Mouse (Mus musculus): ENCODE data around the gene Lrrk2. TPM values are rescaled to one million over a fixed set of nuclear protein-coding genes. Genes with fewer than 3 reads are reported as not detected.

The Lrrk2 gene
- polyA plus RNA-seq, 1 experiment from 2014 or later, result 4.2 TPM

DNA sequence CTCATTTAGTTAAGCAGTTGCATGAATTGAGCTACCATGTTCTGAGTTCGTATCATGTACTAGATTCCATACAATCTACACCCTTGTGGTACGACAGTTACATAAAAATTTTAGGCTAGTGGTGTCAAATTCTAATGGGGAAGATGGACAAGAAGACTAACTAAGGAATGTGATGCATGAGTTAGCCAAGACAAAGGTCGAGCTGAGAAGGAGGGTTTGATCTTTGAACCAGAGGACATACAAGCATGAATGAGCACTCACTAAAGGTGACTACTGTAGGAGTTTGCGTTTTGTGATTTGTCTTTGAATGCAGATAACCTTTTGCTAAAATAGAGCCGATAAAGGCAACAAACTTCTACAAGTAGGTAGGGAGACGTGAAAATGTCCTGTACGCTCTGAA lies 31.1 kb downstream of the Lrrk2 start:
- no peak overlapping the region for H3K4me2 ChIP-seq
- 83% methylated on average over 7 of the region's 7 CpGs for WGBS
- no peaks in the 10 kb centered on the region for H3K4me1 ChIP-seq (ENCODE audit: control insufficient read depth, insufficient read depth, low read length)
- no peak overlapping the region for H3K9ac ChIP-seq (ENCODE audit: low read length)
- no peaks in the 10 kb centered on the region for H3K27me3 ChIP-seq (ENCODE audit: control insufficient read depth, insufficient read depth, low read length)
- ATAC-seq (ENCODE audit: low FRiP score) (no peak), DNase-seq (ENCODE audit: low spot score, missing footprints) (no peak)
- H3K4me3 ChIP-seq (ENCODE audit: low read depth, low read length), result no peak overlapping the region
- H3K36me3 ChIP-seq (ENCODE audit: control insufficient read depth, insufficient read depth, low read length), result no peaks in the 10 kb centered on the region
- H3K27ac ChIP-seq (ENCODE audit: low read depth, low read length), result no peak overlapping the region
- no peaks in the 10 kb centered on the region for H3K9me3 ChIP-seq (ENCODE audit: control insufficient read depth, low read length)

DNA sequence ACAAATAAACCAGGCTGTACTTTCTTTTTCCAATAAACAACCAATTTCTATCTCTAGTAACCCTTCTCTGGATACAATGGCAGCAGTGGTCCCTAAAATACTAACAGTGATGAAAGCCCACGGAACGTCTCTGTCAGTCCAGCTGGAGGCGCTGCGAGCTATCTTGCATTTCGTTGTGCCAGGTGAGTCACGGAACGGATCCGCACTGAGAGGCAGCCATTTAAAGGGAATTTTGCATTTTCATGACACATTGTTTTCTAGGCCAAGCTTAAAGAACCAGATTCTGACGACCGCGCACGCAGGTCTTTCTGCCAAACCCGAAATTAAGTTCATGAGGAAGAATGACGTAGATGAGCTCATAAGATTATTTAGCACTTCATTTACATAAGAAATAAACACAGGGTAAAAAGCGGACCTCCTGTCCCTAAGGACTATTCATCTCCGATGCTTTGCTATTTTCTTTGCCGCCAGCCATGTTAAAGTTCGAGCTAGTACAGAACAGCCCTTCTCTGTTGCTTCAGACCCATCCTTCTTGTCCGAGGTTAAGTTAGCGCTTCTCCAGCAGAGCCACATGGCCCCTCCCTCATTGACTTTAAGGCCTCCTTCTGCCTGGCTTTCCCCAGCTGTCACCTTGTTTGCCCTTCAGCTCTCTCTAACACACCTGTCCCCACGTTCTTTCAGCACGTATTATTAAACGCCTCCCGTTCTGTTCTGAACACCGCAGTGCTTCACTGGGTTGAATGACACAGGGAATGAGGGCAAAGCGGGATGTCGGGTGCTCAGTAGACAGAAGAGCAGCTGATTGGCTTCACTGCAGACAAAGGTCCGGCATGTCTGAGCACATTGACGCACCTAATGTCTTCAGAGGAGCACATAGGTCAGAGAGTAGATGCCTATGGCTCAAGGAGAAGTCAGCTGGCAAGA lies 36.5 kb downstream of the Lrrk2 start:
- H3K27me3 ChIP-seq (ENCODE audit: control insufficient read depth, insufficient read depth, low read length), result no peaks in the 10 kb centered on the region
- DNase-seq (ENCODE audit: low spot score, missing footprints) (peak; percentile 84), ATAC-seq (ENCODE audit: low FRiP score) (peak; percentile 66; the same call in 1 of the 2 replicates)
- H3K4me2 ChIP-seq, result peak overlapping the region; percentile 49
- peak overlapping the region; percentile 21 for H3K4me3 ChIP-seq (ENCODE audit: low read depth, low read length)
- 23% methylated on average over 29 of the region's 29 CpGs for whole genome bisulfite sequencing
- H3K9ac ChIP-seq (ENCODE audit: low read length), result peak overlapping the region; percentile 15; the same call in 1 of the 2 replicates
- no peaks in the 10 kb centered on the region for H3K9me3 ChIP-seq (ENCODE audit: control insufficient read depth, low read length)
- no peak overlapping the region for H3K27ac ChIP-seq (ENCODE audit: low read depth, low read length)
- H3K36me3 ChIP-seq (ENCODE audit: control insufficient read depth, insufficient read depth, low read length), result no peaks in the 10 kb centered on the region
- H3K4me1 ChIP-seq (ENCODE audit: control insufficient read depth, insufficient read depth, low read length), result no peaks in the 10 kb centered on the region

DNA sequence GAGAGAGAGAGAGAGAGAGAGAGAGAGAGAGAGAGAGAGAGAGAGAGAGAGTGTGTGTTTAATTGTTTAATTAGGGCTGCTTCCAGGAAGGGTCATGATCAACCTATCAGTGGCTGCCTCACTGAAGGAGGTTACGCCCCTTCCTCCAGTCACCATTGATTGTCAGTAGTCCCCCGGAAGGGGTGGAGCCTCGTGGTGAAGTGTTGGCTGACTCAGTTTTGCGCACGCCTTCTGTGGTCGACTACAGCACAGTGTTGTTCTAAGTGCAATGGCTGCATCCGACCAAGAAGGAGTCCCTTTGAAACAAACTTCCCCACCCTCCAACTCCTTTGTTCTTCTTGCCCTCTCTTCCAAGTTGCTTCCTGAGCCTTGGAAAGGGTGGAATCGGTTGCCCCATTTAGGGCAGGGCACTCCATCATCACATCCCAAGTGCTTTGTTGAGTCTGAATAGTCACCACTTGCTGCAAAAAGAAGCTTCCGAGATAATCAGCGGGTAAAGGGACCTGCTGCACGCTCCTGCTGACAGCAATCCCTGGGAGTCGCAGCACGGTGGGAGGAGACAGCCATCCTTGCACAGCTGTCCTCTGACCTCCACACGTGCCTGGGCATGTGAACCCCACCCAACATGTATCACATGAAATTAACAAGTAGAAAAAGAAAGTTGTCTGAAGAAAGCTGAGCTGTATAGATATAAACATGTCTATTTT lies 62.4 kb downstream of the Lrrk2 start:
- Histone ChIP-seq H3K27ac (ENCODE audit: low read depth, low read length) (no peak overlapping the region), H3K4me3 (ENCODE audit: low read depth, low read length) (no peak overlapping the region), H3K9me3 (ENCODE audit: control insufficient read depth, low read length) (no peaks in the 10 kb centered on the region), H3K4me2 (no peak overlapping the region), H3K4me1 (ENCODE audit: control insufficient read depth, insufficient read depth, low read length) (no peaks in the 10 kb centered on the region), H3K9ac (ENCODE audit: low read length) (no peak overlapping the region), H3K27me3 (ENCODE audit: control insufficient read depth, insufficient read depth, low read length) (no peaks in the 10 kb centered on the region), H3K36me3 (ENCODE audit: control insufficient read depth, insufficient read depth, low read length) (no peaks in the 10 kb centered on the region)
- no peak for ATAC-seq (ENCODE audit: low FRiP score)
- 79% methylated on average over 14 of the region's 14 CpGs for WGBS
- DNase-seq (ENCODE audit: low spot score, missing footprints), result no peak

DNA sequence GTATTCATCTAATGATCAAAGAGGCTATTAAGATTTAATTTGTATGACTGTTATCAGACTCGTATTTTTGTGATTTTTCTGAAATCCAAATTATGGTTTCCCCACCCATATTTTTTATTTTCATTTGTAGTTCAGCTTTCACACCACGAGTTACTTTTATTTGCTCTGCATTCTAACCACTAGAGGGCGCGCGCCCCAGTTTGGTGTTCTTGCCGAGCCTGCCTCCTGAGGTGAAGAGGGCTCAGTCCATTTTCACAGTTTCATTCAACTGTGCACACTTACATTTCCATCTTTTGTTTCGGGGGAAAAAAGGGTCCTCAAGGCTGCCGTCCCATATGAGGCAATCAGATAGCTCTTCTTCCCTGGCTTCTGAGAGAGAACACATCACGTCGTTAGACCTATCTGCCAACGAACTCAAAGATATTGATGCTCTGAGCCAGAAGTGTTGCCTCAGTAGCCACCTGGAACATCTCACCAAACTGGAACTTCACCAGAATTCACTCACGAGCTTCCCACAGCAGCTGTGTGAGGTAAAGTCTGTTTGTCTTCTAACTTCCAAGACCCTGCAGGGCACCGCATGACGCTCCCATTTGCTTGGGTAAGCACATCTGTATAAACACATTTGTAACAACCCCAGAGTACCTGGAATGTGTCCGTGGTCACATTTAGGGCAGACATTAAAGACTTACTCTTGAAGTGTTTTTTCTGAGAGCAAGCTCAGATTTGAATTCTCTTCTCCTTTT lies 64.0 kb downstream of the Lrrk2 start:
- Histone ChIP-seq H3K27me3 (ENCODE audit: control insufficient read depth, insufficient read depth, low read length) (no peaks in the 10 kb centered on the region), H3K9me3 (ENCODE audit: control insufficient read depth, low read length) (no peaks in the 10 kb centered on the region), H3K27ac (ENCODE audit: low read depth, low read length) (no peak overlapping the region), H3K4me1 (ENCODE audit: control insufficient read depth, insufficient read depth, low read length) (no peaks in the 10 kb centered on the region), H3K36me3 (ENCODE audit: control insufficient read depth, insufficient read depth, low read length) (no peaks in the 10 kb centered on the region), H3K9ac (ENCODE audit: low read length) (no peak overlapping the region), H3K4me2 (no peak overlapping the region), H3K4me3 (ENCODE audit: low read depth, low read length) (no peak overlapping the region)
- DNase-seq (ENCODE audit: low spot score, missing footprints), result peak; percentile 90
- 44% methylated on average over 15 of the region's 15 CpGs for whole genome bisulfite sequencing
- no peak for ATAC-seq (ENCODE audit: low FRiP score)

DNA sequence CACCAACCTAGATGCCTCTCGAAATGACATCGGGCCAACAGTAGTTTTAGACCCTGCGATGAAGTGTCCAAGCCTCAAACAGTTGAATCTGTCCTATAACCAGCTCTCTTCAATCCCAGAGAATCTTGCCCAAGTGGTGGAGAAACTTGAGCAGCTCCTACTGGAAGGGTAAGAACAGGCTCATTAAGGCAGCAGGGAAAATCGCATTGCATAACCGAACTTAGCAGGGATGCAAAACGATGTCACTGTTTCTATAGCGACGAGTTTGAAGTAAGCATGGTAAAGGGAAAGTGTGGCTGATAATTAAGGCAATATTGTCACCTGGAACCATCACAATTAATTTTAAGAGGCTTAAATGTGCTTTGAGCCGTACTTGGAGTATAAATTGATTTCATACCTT lies 65.8 kb downstream of the Lrrk2 start:
- H3K36me3 ChIP-seq (ENCODE audit: control insufficient read depth, insufficient read depth, low read length), result no peaks in the 10 kb centered on the region
- 83% methylated on average over 9 of the region's 9 CpGs for WGBS
- no peak for DNase-seq (ENCODE audit: low spot score, missing footprints)

DNA sequence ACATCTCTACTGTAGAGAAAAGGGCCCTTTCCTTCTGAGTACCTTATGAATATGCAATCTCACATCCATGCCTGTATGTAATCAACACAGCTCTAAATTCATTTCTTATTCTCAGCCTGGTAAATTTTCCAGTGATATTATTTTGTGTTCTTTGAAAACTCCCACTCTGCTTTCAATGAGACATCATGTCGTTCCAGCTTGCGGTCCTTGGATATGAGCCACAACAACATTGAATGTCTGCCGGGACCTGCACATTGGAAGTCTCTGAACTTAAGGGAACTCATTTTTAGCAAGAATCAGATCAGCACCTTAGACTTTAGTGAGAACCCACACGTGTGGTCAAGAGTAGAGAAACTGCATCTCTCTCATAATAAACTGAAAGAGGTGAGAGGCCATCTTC lies 72.5 kb downstream of the Lrrk2 start:
- Histone ChIP-seq H3K4me2 (no peak overlapping the region), H3K36me3 (ENCODE audit: control insufficient read depth, insufficient read depth, low read length) (no peaks in the 10 kb centered on the region), H3K4me3 (ENCODE audit: low read depth, low read length) (no peak overlapping the region), H3K27ac (ENCODE audit: low read depth, low read length) (no peak overlapping the region), H3K27me3 (ENCODE audit: control insufficient read depth, insufficient read depth, low read length) (no peaks in the 10 kb centered on the region), H3K9me3 (ENCODE audit: control insufficient read depth, low read length) (no peaks in the 10 kb centered on the region), H3K4me1 (ENCODE audit: control insufficient read depth, insufficient read depth, low read length) (no peaks in the 10 kb centered on the region), H3K9ac (ENCODE audit: low read length) (no peak overlapping the region)
- DNase-seq (ENCODE audit: low spot score, missing footprints) (no peak), ATAC-seq (ENCODE audit: low FRiP score) (no peak)
- WGBS, result 87% methylated on average over 4 of the region's 4 CpGs

More for the DNA sequence above, 65.8 kb downstream of the Lrrk2 start:
- H3K4me1 ChIP-seq (ENCODE audit: control insufficient read depth, insufficient read depth, low read length), result no peaks in the 10 kb centered on the region
- H3K9ac ChIP-seq (ENCODE audit: low read length), result no peak overlapping the region
- H3K4me2 ChIP-seq, result no peak overlapping the region
- H3K27ac ChIP-seq (ENCODE audit: low read depth, low read length), result no peak overlapping the region
- no peaks in the 10 kb centered on the region for H3K9me3 ChIP-seq (ENCODE audit: control insufficient read depth, low read length)
- no peak for ATAC-seq (ENCODE audit: low FRiP score)
- no peaks in the 10 kb centered on the region for H3K27me3 ChIP-seq (ENCODE audit: control insufficient read depth, insufficient read depth, low read length)
- H3K4me3 ChIP-seq (ENCODE audit: low read depth, low read length), result no peak overlapping the region

DNA sequence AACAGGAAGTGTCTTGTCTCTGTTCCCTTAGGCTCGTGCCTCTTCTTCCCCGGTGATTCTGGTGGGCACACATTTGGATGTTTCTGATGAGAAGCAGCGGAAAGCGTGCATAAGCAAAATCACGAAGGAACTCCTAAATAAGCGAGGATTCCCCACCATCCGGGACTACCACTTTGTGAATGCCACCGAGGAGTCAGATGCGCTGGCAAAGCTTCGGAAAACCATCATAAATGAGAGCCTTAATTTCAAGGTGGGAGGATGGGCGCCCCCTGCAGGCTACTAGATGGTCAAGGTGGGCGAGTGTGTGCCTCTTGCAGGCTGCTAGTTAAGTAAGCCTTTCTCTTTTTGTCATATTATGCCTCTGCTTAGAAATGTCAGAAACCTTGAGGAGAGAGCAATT lies 79.1 kb downstream of the Lrrk2 start:
- DNase-seq (ENCODE audit: low spot score, missing footprints), result no peak

DNA sequence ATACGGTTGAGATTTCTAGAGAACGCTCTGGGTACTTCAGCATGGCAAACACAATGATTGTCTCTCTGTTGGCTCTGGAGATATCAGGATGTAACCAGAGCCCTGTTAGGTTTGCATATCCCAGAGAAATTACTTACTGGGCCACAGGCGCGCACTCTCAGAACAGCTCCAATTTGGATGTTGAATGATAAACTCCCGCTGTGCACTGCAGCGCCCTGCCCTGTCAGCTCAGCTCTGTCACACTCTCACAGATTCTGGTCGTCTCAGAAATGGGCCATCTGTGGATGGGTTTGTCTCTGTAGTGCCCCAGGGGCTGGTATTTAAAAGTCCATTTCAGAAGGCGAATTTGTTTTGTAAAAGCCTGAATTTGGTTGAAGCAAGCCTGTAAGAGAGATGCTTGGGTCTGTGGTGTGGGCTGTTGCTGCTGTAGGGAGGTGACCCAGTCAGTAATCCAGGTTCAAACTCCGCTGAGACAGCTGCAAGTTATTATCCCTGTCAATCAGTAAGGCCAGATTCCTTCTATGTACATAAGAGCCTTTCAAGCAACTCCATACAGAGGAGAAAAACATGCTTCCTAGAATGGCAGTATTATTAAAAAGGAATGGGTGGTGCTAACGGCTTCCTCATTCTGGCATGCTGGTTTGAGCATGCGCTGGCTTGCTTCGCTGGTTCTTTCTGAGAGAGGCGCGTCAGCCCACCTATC lies 80.6 kb downstream of the Lrrk2 start:
- H3K4me2 ChIP-seq, result no peak overlapping the region
- no peak for DNase-seq (ENCODE audit: low spot score, missing footprints)
- no peak overlapping the region for H3K9ac ChIP-seq (ENCODE audit: low read length)
- no peak for ATAC-seq (ENCODE audit: low FRiP score)
- H3K4me1 ChIP-seq (ENCODE audit: control insufficient read depth, insufficient read depth, low read length), result no peaks in the 10 kb centered on the region
- H3K36me3 ChIP-seq (ENCODE audit: control insufficient read depth, insufficient read depth, low read length), result no peaks in the 10 kb centered on the region
- H3K4me3 ChIP-seq (ENCODE audit: low read depth, low read length), result no peak overlapping the region
- H3K27me3 ChIP-seq (ENCODE audit: control insufficient read depth, insufficient read depth, low read length), result no peaks in the 10 kb centered on the region
- H3K9me3 ChIP-seq (ENCODE audit: control insufficient read depth, low read length), result no peaks in the 10 kb centered on the region
- H3K27ac ChIP-seq (ENCODE audit: low read depth, low read length), result no peak overlapping the region
- WGBS, result 72% methylated on average over 14 of the region's 14 CpGs

More for the DNA sequence above, 79.1 kb downstream of the Lrrk2 start:
- H3K27me3 ChIP-seq (ENCODE audit: control insufficient read depth, insufficient read depth, low read length), result no peaks in the 10 kb centered on the region
- WGBS, result 64% methylated on average over 12 of the region's 12 CpGs
- H3K9ac ChIP-seq (ENCODE audit: low read length), result no peak overlapping the region
- no peak for ATAC-seq (ENCODE audit: low FRiP score)
- no peak overlapping the region for H3K4me2 ChIP-seq
- no peak overlapping the region for H3K4me3 ChIP-seq (ENCODE audit: low read depth, low read length)
- H3K4me1 ChIP-seq (ENCODE audit: control insufficient read depth, insufficient read depth, low read length), result no peaks in the 10 kb centered on the region
- H3K9me3 ChIP-seq (ENCODE audit: control insufficient read depth, low read length), result no peaks in the 10 kb centered on the region
- no peak overlapping the region for H3K27ac ChIP-seq (ENCODE audit: low read depth, low read length)
- H3K36me3 ChIP-seq (ENCODE audit: control insufficient read depth, insufficient read depth, low read length), result no peaks in the 10 kb centered on the region

Measured in midbrain, embryonic 11.5 days (tissue).